In genomic region chr1:75349275-75349674, GRCm38 (mm10) we compare ENCODE assay signal across 20 mouse cellular contexts. TPM values are rescaled to one million over a fixed set of nuclear protein-coding genes. Genes with fewer than 3 reads are reported as not detected.
DNase-seq lines count a peak whose midpoint lies in the region; ATAC-seq and TF ChIP-seq lines count a peak whose summit lies in the region.
"Had no signal": no experiment of that assay in that cellular context is flagged by ENCODE, and none has a peak within 500 bp of the region (broad histone marks: within the 10 kb centered on the region; RNA-seq: fewer than 3 reads in every experiment).

No protein-coding gene starts in this region.

- H3K27me3 ChIP-seq in heart, embryonic 13.5 days (replicated peaks), result no peaks in the 10 kb centered on the region
- no peaks in the 10 kb centered on the region for H3K27me3 ChIP-seq in intestine, embryonic 14.5 days (replicated peaks; ENCODE audit: control insufficient read depth, insufficient read depth, low read length)
- no peaks in the 10 kb centered on the region for H3K27me3 ChIP-seq in intestine, postnatal 0 days (replicated peaks; ENCODE audit: control insufficient read depth, insufficient read depth, low read length)
- H3K27me3 ChIP-seq in intestine, embryonic 16.5 days (replicated peaks; ENCODE audit: control insufficient read depth, insufficient read depth, low read length), result no peaks in the 10 kb centered on the region
- H3K27me3 ChIP-seq in small intestine, adult 2 months (ENCODE audit: control insufficient read depth, insufficient read depth, low read length), result no peaks in the 10 kb centered on the region

- WGBS in heart, embryonic 13.5 days, result 24% methylated on average over 5 of the region's 5 CpGs
- WGBS in intestine, embryonic 14.5 days, result 35% methylated on average over 5 of the region's 5 CpGs
- 33% methylated on average over 5 of the region's 5 CpGs for WGBS in intestine, postnatal 0 days
- 48% methylated on average over 5 of the region's 5 CpGs for WGBS in intestine, embryonic 16.5 days
- WGBS in small intestine, adult 2 months, result 54% methylated on average over 5 of the region's 5 CpGs

- peak overlapping the region; percentile 61 for H3K9ac ChIP-seq in heart, embryonic 13.5 days
- no peak overlapping the region for H3K9ac ChIP-seq in intestine, embryonic 14.5 days (ENCODE audit: low read length)
- H3K9ac ChIP-seq in intestine, postnatal 0 days (ENCODE audit: low read depth, low read length), result no peak overlapping the region
- peak overlapping the region; percentile 30; the same call in 1 of the 2 replicates for H3K9ac ChIP-seq in intestine, embryonic 16.5 days (ENCODE audit: low read depth, low read length)
- H3K9ac ChIP-seq: hindbrain, embryonic 13.5 days; liver, embryonic 12.5 days; midbrain, embryonic 13.5 days; neural tube, embryonic 12.5 days had no signal

- no peak overlapping the region for H3K4me2 ChIP-seq in heart, embryonic 13.5 days
- H3K4me2 ChIP-seq in intestine, embryonic 14.5 days (ENCODE audit: low read length), result no peak overlapping the region
- H3K4me2 ChIP-seq in intestine, postnatal 0 days (replicated peaks; ENCODE audit: low read depth), result no peak overlapping the region
- no peak overlapping the region for H3K4me2 ChIP-seq in intestine, embryonic 16.5 days (ENCODE audit: low read depth, low read length)
- H3K4me2 ChIP-seq: hindbrain, embryonic 13.5 days; liver, embryonic 12.5 days; midbrain, embryonic 13.5 days; neural tube, embryonic 12.5 days had no signal

- H3K27ac ChIP-seq in heart, embryonic 13.5 days (replicated peaks), result peak overlapping the region; percentile 94
- peak overlapping the region; percentile 5; the same call in 1 of the 2 replicates for H3K27ac ChIP-seq in intestine, embryonic 14.5 days (ENCODE audit: low read depth)
- H3K27ac ChIP-seq in intestine, postnatal 0 days (ENCODE audit: low read depth, low read length), result no peak overlapping the region
- H3K27ac ChIP-seq in intestine, embryonic 16.5 days (ENCODE audit: low read length), result peak overlapping the region; percentile 50; the same call in 1 of the 2 replicates
- peak overlapping the region; percentile 47 for H3K27ac ChIP-seq in small intestine, adult 2 months (ENCODE audit: insufficient read depth, low read depth, low read length)
- H3K27ac ChIP-seq: hindbrain, embryonic 13.5 days; liver, embryonic 12.5 days; midbrain, embryonic 13.5 days; neural tube, embryonic 12.5 days had no signal

- 0 out of 2 replicates have a peak, but pooled peaks have one; percentile 17 for ATAC-seq in heart, embryonic 13.5 days (ENCODE audit: extremely low read depth, insufficient number of reproducible peaks, low FRiP score, low TSS enrichment)
- no peak for ATAC-seq in intestine, embryonic 14.5 days (replicated peaks; ENCODE audit: low FRiP score, low TSS enrichment, low read depth)
- no peak for ATAC-seq in intestine, postnatal 0 days
- peak; percentile 50 for ATAC-seq in intestine, embryonic 16.5 days
- ATAC-seq: forebrain, embryonic 14.5 days; liver, embryonic 12.5 days; midbrain, embryonic 13.5 days had no signal

- DNase-seq in heart, adult 9 months (ENCODE audit: low spot score in 2 of 2), result no peak
- no peak for DNase-seq in intestine, embryonic 14.5 days (ENCODE audit: low spot score)
- no peak for DNase-seq in cerebellum, postnatal 36 days
- no peak for DNase-seq in spleen, postnatal 14 days (ENCODE audit: low spot score in 2 of 2)
- DNase-seq: cerebellum, adult 18-20 months; cerebellum, postnatal 25 days; gastrocnemius, postnatal 25 days; kidney, adult 18-20 months; kidney, postnatal 10 days; thymus, adult 18-20 months; thymus, postnatal 4 days had no signal

- no peak for TF ChIP-seq CTCF in intestine, postnatal 0 days (IDR thresholded peaks at IDR 0.05; ENCODE audit: low read depth)
- TF ChIP-seq CTCF in small intestine, adult 2 months (IDR thresholded peaks at IDR 0.05; ENCODE audit: extremely low read depth, insufficient read length, insufficient replicate concordance, low read depth, low read length), result no peak

- H3K36me3 ChIP-seq in heart, embryonic 13.5 days, result no peaks in the 10 kb centered on the region
- H3K36me3 ChIP-seq in intestine, embryonic 14.5 days (ENCODE audit: control insufficient read depth, insufficient read depth, low read length), result no peaks in the 10 kb centered on the region
- H3K36me3 ChIP-seq in intestine, postnatal 0 days (ENCODE audit: control insufficient read depth, insufficient read depth), result no peaks in the 10 kb centered on the region
- no peaks in the 10 kb centered on the region for H3K36me3 ChIP-seq in intestine, embryonic 16.5 days (ENCODE audit: control insufficient read depth, insufficient read depth, low read length)
- H3K36me3 ChIP-seq in small intestine, adult 2 months (ENCODE audit: control insufficient read depth, insufficient read depth, low read length), result no peaks in the 10 kb centered on the region
- H3K36me3 ChIP-seq: hindbrain, embryonic 13.5 days; liver, embryonic 12.5 days; midbrain, embryonic 13.5 days; neural tube, embryonic 12.5 days had no signal

- no peak overlapping the region for H3K4me3 ChIP-seq in heart, embryonic 13.5 days
- no peak overlapping the region for H3K4me3 ChIP-seq in intestine, embryonic 14.5 days (ENCODE audit: low read depth, low read length)
- H3K4me3 ChIP-seq in intestine, postnatal 0 days (ENCODE audit: low read depth, low read length), result no peak overlapping the region
- no peak overlapping the region for H3K4me3 ChIP-seq in intestine, embryonic 16.5 days (ENCODE audit: low read length)
- H3K4me3 ChIP-seq in small intestine, adult 2 months (ENCODE audit: low read depth, low read length), result no peak overlapping the region
- H3K4me3 ChIP-seq: hindbrain, embryonic 13.5 days; liver, embryonic 12.5 days; midbrain, embryonic 13.5 days; neural tube, embryonic 12.5 days had no signal

- TF ChIP-seq POLR2A in small intestine, adult 2 months (IDR thresholded peaks at IDR 0.05; ENCODE audit: low read depth, low read length), result no peak

- no peaks in the 10 kb centered on the region for H3K9me3 ChIP-seq in heart, embryonic 13.5 days
- H3K9me3 ChIP-seq in intestine, embryonic 14.5 days (ENCODE audit: control insufficient read depth, low read length), result no peaks in the 10 kb centered on the region
- H3K9me3 ChIP-seq in intestine, postnatal 0 days (ENCODE audit: control insufficient read depth), result no peaks in the 10 kb centered on the region
- no peaks in the 10 kb centered on the region for H3K9me3 ChIP-seq in intestine, embryonic 16.5 days (ENCODE audit: control insufficient read depth, low read length)
- H3K9me3 ChIP-seq: hindbrain, embryonic 13.5 days; liver, embryonic 12.5 days; midbrain, embryonic 13.5 days; neural tube, embryonic 12.5 days had no signal

- peaks cover 59% of the 10 kb centered on the region for H3K4me1 ChIP-seq in heart, embryonic 13.5 days
- peaks cover 18% of the 10 kb centered on the region for H3K4me1 ChIP-seq in intestine, embryonic 14.5 days (replicated peaks; ENCODE audit: control insufficient read depth, insufficient read depth, low read length)
- H3K4me1 ChIP-seq in intestine, postnatal 0 days (replicated peaks; ENCODE audit: control insufficient read depth, insufficient read depth, low read length), result 0 out of 2 replicates have a peak, but pooled peaks cover 4% of the 10 kb centered on the region
- H3K4me1 ChIP-seq in intestine, embryonic 16.5 days (ENCODE audit: control insufficient read depth, insufficient read depth, low read length), result peaks cover 15% of the 10 kb centered on the region
- H3K4me1 ChIP-seq in small intestine, adult 2 months (ENCODE audit: control insufficient read depth, insufficient read depth, insufficient read length, low read length), result no peaks in the 10 kb centered on the region

RNA-seq across cellular contexts. Expression of gene Des, which starts 10.9 kb away (rescaled TPM):
- 393 and 426 TPM in 2 replicates for polyA plus RNA-seq in heart, embryonic 13.5 days (2015; fragmentation: Nextera tagmentation; extraction: Ambion mirVana)
- 72.4 and 73.2 TPM in 2 replicates for polyA plus RNA-seq in intestine, embryonic 14.5 days (2014; fragmentation: Nextera tagmentation; extraction: Ambion mirVana)
- 233 and 254 TPM in 2 replicates for polyA plus RNA-seq in intestine, postnatal 0 days (2015; fragmentation: Nextera tagmentation; extraction: Ambion mirVana)
- polyA plus RNA-seq in intestine, embryonic 16.5 days (2015; fragmentation: Nextera tagmentation; extraction: Ambion mirVana), result 149 and 159 TPM in 2 replicates
- 152 and 216 TPM in 2 replicates for polyA plus RNA-seq in small intestine, adult 2 months (2012; rRNA removed)

RNA-seq across cellular contexts. Expression of gene Speg, which starts 25.8 kb away (rescaled TPM):
- polyA plus RNA-seq in heart, embryonic 13.5 days (2015; fragmentation: Nextera tagmentation; extraction: Ambion mirVana), result 55.1 and 58.8 TPM in 2 replicates
- polyA plus RNA-seq in intestine, embryonic 14.5 days (2014; fragmentation: Nextera tagmentation; extraction: Ambion mirVana), result 46.7 and 55.2 TPM in 2 replicates
- 20.1 and 21.3 TPM in 2 replicates for polyA plus RNA-seq in intestine, postnatal 0 days (2015; fragmentation: Nextera tagmentation; extraction: Ambion mirVana)
- polyA plus RNA-seq in intestine, embryonic 16.5 days (2015; fragmentation: Nextera tagmentation; extraction: Ambion mirVana), result 33.5 and 35.2 TPM in 2 replicates
- polyA plus RNA-seq in small intestine, adult 2 months (2012; rRNA removed), result 21.5 and 23.2 TPM in 2 replicates

RNA-seq across cellular contexts. Expression of gene Dnpep, which starts 31.5 kb away (rescaled TPM):
- 115 and 121 TPM in 2 replicates for polyA plus RNA-seq in heart, embryonic 13.5 days (2015; fragmentation: Nextera tagmentation; extraction: Ambion mirVana)
- polyA plus RNA-seq in intestine, embryonic 14.5 days (2014; fragmentation: Nextera tagmentation; extraction: Ambion mirVana), result 133 and 137 TPM in 2 replicates
- 125 and 130 TPM in 2 replicates for polyA plus RNA-seq in intestine, postnatal 0 days (2015; fragmentation: Nextera tagmentation; extraction: Ambion mirVana)
- 159 and 160 TPM in 2 replicates for polyA plus RNA-seq in intestine, embryonic 16.5 days (2015; fragmentation: Nextera tagmentation; extraction: Ambion mirVana)
- polyA plus RNA-seq in small intestine, adult 2 months (2012; rRNA removed), result 157 and 865 TPM in 2 replicates

Comparison
In these comparisons a context has a peak if more than half of its experiments do, and no peak if none do; other contexts are left out.
1. ATAC-seq: peak in heart, embryonic 13.5 days (single experiment) and intestine, embryonic 16.5 days (single experiment); none in intestine, embryonic 14.5 days (single experiment) and intestine, postnatal 0 days (single experiment).
2. H3K9ac ChIP-seq: peak in heart, embryonic 13.5 days (single experiment) and intestine, embryonic 16.5 days (single experiment); none in intestine, embryonic 14.5 days (single experiment) and intestine, postnatal 0 days (single experiment).